In genomic region chr17:43077540-43077939, GRCm38 (mm10) we compare ENCODE assay signal across 7 mouse cellular contexts.
DNase-seq lines count a peak whose midpoint lies in the region; ATAC-seq and TF ChIP-seq lines count a peak whose summit lies in the region.

No protein-coding gene starts in this region.

- H3K4me2 ChIP-seq in hindbrain, embryonic 12.5 days (replicated peaks): 0 out of 2 replicates have a peak overlapping the region, but pooled peaks have one; percentile 5
- peak overlapping the region; percentile 57 for H3K4me2 ChIP-seq in liver, postnatal 0 days (ENCODE audit: low read depth, low read length)

- TF ChIP-seq CTCF in liver, postnatal 0 days (IDR thresholded peaks at IDR 0.05; ENCODE audit: low read depth): no peak

- no peak overlapping the region for H3K4me3 ChIP-seq in hindbrain, embryonic 12.5 days
- peak overlapping the region; percentile 32; the same call in 1 of the 2 replicates for H3K4me3 ChIP-seq in liver, postnatal 0 days (ENCODE audit: low read depth, low read length)

- H3K36me3 ChIP-seq in hindbrain, embryonic 12.5 days: no peaks in the 10 kb centered on the region
- no peaks in the 10 kb centered on the region; the same call in 1 of the 2 replicates for H3K36me3 ChIP-seq in liver, postnatal 0 days (replicated peaks; ENCODE audit: insufficient read depth, low read length)

- H3K27me3 ChIP-seq in hindbrain, embryonic 12.5 days: no peaks in the 10 kb centered on the region
- no peaks in the 10 kb centered on the region for H3K27me3 ChIP-seq in liver, postnatal 0 days (ENCODE audit: insufficient read depth, low read length)

- 0 out of 2 replicates have a peak overlapping the region, but pooled peaks have one; percentile 13 for H3K9ac ChIP-seq in hindbrain, embryonic 12.5 days
- H3K9ac ChIP-seq in liver, postnatal 0 days (replicated peaks): peak overlapping the region; percentile 65

- peak; percentile 17; the same call in 1 of the 2 replicates for ATAC-seq in hindbrain, embryonic 12.5 days (ENCODE audit: low FRiP score)
- peak; percentile 42 for ATAC-seq in liver, postnatal 0 days

- H3K9me3 ChIP-seq in hindbrain, embryonic 12.5 days (replicated peaks): no peaks in the 10 kb centered on the region
- H3K9me3 ChIP-seq in liver, postnatal 0 days (ENCODE audit: low read length): no peaks in the 10 kb centered on the region

- no peak for TF ChIP-seq EP300 in liver, postnatal 0 days (IDR thresholded peaks at IDR 0.05; ENCODE audit: low read depth)

- peaks cover 15% of the 10 kb centered on the region for H3K4me1 ChIP-seq in hindbrain, embryonic 12.5 days
- H3K4me1 ChIP-seq in liver, postnatal 0 days (ENCODE audit: insufficient read depth): peaks cover 32% of the 10 kb centered on the region

- peak overlapping the region; percentile 62 for H3K27ac ChIP-seq in hindbrain, embryonic 12.5 days
- peak overlapping the region; percentile 59 for H3K27ac ChIP-seq in liver, postnatal 0 days (ENCODE audit: low read depth)

- WGBS in hindbrain, embryonic 12.5 days: 47% methylated on average over 4 of the region's 4 CpGs
- WGBS in liver, postnatal 0 days (ENCODE audit: insufficient replicate concordance): 41% methylated on average over 4 of the region's 4 CpGs

- DNase-seq in ES-CJ7 (ENCODE audit: low read depth, low spot score): peak; percentile 75
- peak; percentile 73 to 76 for DNase-seq in cerebellum, postnatal 10 days
- no peak for DNase-seq in liver, postnatal 0 days
- no peak for DNase-seq in adrenal gland, adult (ENCODE audit: inconsistent age in 2 of 2, low spot score in 1 of 2)
- DNase-seq in adrenal gland, adult 8-10 months: no peak
- DNase-seq in lung, postnatal 14 days: no peak

Comparison
In these comparisons a context has a peak if more than half of its experiments do, and no peak if none do; other contexts are left out.
1. DNase-seq: peak in ES-CJ7 (single experiment) and cerebellum, postnatal 10 days (2 of 2); none in liver, postnatal 0 days (single experiment), adrenal gland, adult (0 of 2), adrenal gland, adult 8-10 months (single experiment) and lung, postnatal 14 days (single experiment).